Comparison of ENCODE assay signal across 12 mouse cellular contexts in the genomic region with DNA sequence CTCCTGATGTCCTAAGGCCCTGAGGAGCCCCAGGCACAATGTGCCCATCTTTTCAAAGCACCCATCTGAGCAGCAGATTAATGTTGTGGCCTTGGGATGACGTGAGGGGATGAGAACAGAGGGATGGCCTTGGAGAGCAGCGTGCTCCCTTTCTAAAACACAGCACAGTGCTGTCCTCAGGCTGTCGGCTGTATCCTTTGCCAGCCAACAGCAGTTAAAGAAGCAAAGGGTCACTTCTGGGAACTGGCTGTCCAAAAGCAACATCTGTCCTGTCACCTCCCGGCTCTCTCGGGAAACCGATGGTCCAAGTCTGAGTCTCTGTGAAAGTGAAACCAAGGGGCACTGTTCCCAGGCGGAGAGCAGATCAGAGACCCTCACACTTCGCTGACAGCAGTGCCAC. TPM values are rescaled to one million over a fixed set of nuclear protein-coding genes. Genes with fewer than 3 reads are reported as not detected.
A peak's percentile ranks its signal among the peaks of the same experiment; 100 is the strongest.
DNase-seq lines count a peak whose midpoint lies in the region; ATAC-seq and TF ChIP-seq lines count a peak whose summit lies in the region.
"Had no signal": no experiment of that assay in that cellular context is flagged by ENCODE, and none has a peak within 500 bp of the region (broad histone marks: within the 10 kb centered on the region; RNA-seq: fewer than 3 reads in every experiment).

No protein-coding gene starts in this region.

- TF ChIP-seq CTCF in lung, postnatal 0 days (IDR thresholded peaks at IDR 0.05): no peak

- peak; percentile 17 for DNase-seq in gastrocnemius, postnatal 14 days
- no peak for DNase-seq in gastrocnemius, postnatal 10 days
- peak; percentile 30 for DNase-seq in adipocyte (ENCODE audit: low spot score)
- DNase-seq in lung, postnatal 0 days (ENCODE audit: low spot score): peak; percentile 84
- DNase-seq in right cerebral cortex, postnatal 10 days (ENCODE audit: low spot score in 2 of 2): no peak
- DNase-seq in frontal cortex, postnatal 36 days (ENCODE audit: low spot score in 2 of 2): no peak
- DNase-seq: cerebellum, adult 11-12 months; midbrain, embryonic 14.5 days had no signal

- H3K4me3 ChIP-seq in heart, embryonic 15.5 days: no peak overlapping the region
- H3K4me3 ChIP-seq in lung, postnatal 0 days (ENCODE audit: low read depth, low read length): no peak overlapping the region
- H3K4me3 ChIP-seq: hindbrain, embryonic 10.5 days; limb, embryonic 12.5 days had no signal

- H3K4me1 ChIP-seq in heart, embryonic 15.5 days (replicated peaks): 0 out of 2 replicates have a peak, but pooled peaks cover 4% of the 10 kb centered on the region
- no peaks in the 10 kb centered on the region for H3K4me1 ChIP-seq in lung, postnatal 0 days (ENCODE audit: insufficient read depth, low read depth, low read length)
- H3K4me1 ChIP-seq: limb, embryonic 12.5 days had no signal

- H3K4me2 ChIP-seq in heart, embryonic 15.5 days: peak overlapping the region; percentile 16; the same call in 1 of the 2 replicates
- H3K4me2 ChIP-seq in lung, postnatal 0 days (replicated peaks; ENCODE audit: low read depth, low read length): peak overlapping the region; percentile 30
- H3K4me2 ChIP-seq: limb, embryonic 12.5 days had no signal

- WGBS in heart, embryonic 15.5 days: 63% methylated on average over 8 of the region's 8 CpGs
- WGBS in lung, postnatal 0 days: 50% methylated on average over 8 of the region's 8 CpGs

- no peaks in the 10 kb centered on the region for H3K27me3 ChIP-seq in heart, embryonic 15.5 days
- H3K27me3 ChIP-seq in lung, postnatal 0 days (replicated peaks; ENCODE audit: insufficient read depth, low read length): no peaks in the 10 kb centered on the region
- H3K27me3 ChIP-seq: limb, embryonic 12.5 days had no signal

- no peak for ATAC-seq in heart, embryonic 15.5 days (replicated peaks; ENCODE audit: insufficient number of reproducible peaks, insufficient read depth, low FRiP score, low read depth)
- ATAC-seq in lung, postnatal 0 days: peak; percentile 94
- no peak for ATAC-seq in activated CD4-positive, CD25-positive, alpha-beta regulatory T cell, adult 4 months

- no peaks in the 10 kb centered on the region for H3K9me3 ChIP-seq in heart, embryonic 15.5 days (replicated peaks)
- H3K9me3 ChIP-seq in lung, postnatal 0 days (ENCODE audit: low read length): no peaks in the 10 kb centered on the region
- H3K9me3 ChIP-seq: hindbrain, embryonic 10.5 days; limb, embryonic 12.5 days had no signal

- peak; percentile 58; the same call in 1 of the 2 replicates for TF ChIP-seq EP300 in lung, postnatal 0 days (IDR thresholded peaks at IDR 0.05)

- H3K27ac ChIP-seq in heart, embryonic 15.5 days: no peak overlapping the region
- H3K27ac ChIP-seq in lung, postnatal 0 days (ENCODE audit: low read length): peak overlapping the region; percentile 55
- H3K27ac ChIP-seq: hindbrain, embryonic 10.5 days; limb, embryonic 12.5 days had no signal

- H3K36me3 ChIP-seq in heart, embryonic 15.5 days: no peaks in the 10 kb centered on the region
- no peaks in the 10 kb centered on the region for H3K36me3 ChIP-seq in lung, postnatal 0 days (ENCODE audit: insufficient read depth, low read length)
- H3K36me3 ChIP-seq: hindbrain, embryonic 10.5 days; limb, embryonic 12.5 days had no signal

- no peak overlapping the region for H3K9ac ChIP-seq in heart, embryonic 15.5 days
- no peak overlapping the region for H3K9ac ChIP-seq in lung, postnatal 0 days (replicated peaks; ENCODE audit: low read depth)
- H3K9ac ChIP-seq: limb, embryonic 12.5 days had no signal

- intact Hi-C loops in gastrocnemius, postnatal 14 days (cut with DNase I; ENCODE audit: low total_unique reads): no loop called here

RNA-seq across cellular contexts. Expression of gene Neo1, which starts 20.0 kb away (rescaled TPM):
- 10 to 100 TPM; 38.5 to 42.1 TPM for total RNA-seq in gastrocnemius, postnatal 14 days (2021)
- total RNA-seq in gastrocnemius, postnatal 10 days (2021): 10 to 100 TPM; 65.9 to 68.0 TPM
- 22.9 and 27.9 TPM in 2 replicates for polyA plus RNA-seq in heart, embryonic 15.5 days (2015; fragmentation: Nextera tagmentation; extraction: Ambion mirVana)
- polyA plus RNA-seq in lung, postnatal 0 days (2015; fragmentation: Nextera tagmentation; extraction: Ambion mirVana): 27.9 and 29.9 TPM in 2 replicates
- polyA plus RNA-seq in activated CD4-positive, CD25-positive, alpha-beta regulatory T cell, adult 4 months (2017; shearing (Covaris generic)): not detected

Comparison
In these comparisons a context has a peak if more than half of its experiments do, and no peak if none do; other contexts are left out.
1. DNase-seq: peak in gastrocnemius, postnatal 14 days (single experiment), adipocyte (single experiment) and lung, postnatal 0 days (single experiment); none in gastrocnemius, postnatal 10 days (single experiment), right cerebral cortex, postnatal 10 days (0 of 2) and frontal cortex, postnatal 36 days (0 of 2).
2. RNA of gene Neo1, which starts 20.0 kb away (polyA plus RNA-seq): 27.9 to 29.9 TPM in lung, postnatal 0 days and 22.9 to 27.9 TPM in heart, embryonic 15.5 days; not detected in activated CD4-positive, CD25-positive, alpha-beta regulatory T cell, adult 4 months; every median in the first group is over 10 times any median in the second.